Mouse (Mus musculus) liver, embryonic 11.5 days (tissue): ENCODE results near the gene Pi4kb. TPM values are rescaled to one million over a fixed set of nuclear protein-coding genes. Genes with fewer than 3 reads are reported as not detected.
"Not testable (repeated sequence)": the region's sequence is repeated elsewhere in the genome, so short reads cannot be mapped to it uniquely, and the experiment has no call there.

Experiments used
- ATAC-seq: fragments of 200-750 bp; cut with Nextera tagmentation; replicated peaks from 2 replicates; pipeline ENCODE4 v1.8.0; 2017; ENCODE audit warnings: moderate number of reproducible peaks, mild to moderate bottlenecking, moderate TSS enrichment, moderate library complexity; ENCODE audit not compliant: low FRiP score
- DNase-seq: peaks from one replicate; pipeline ENCODE4 v3.0.0-alpha.2; 2017; ENCODE audit warnings: low spot score
- H3K27ac ChIP-seq: fragments of 300-500 bp; sonication (generic); 2 replicates; pipeline ENCODE4 v1.5.1; 2014; ENCODE audit warnings: mild to moderate bottlenecking, low read depth, low read length, control low read depth
- H3K27me3 ChIP-seq: fragments of 300-500 bp; sonication (generic); replicated peaks from 2 replicates; pipeline ENCODE4 v1.6.1; 2014; ENCODE audit warnings: low read length, mixed read lengths; ENCODE audit not compliant: control insufficient read depth, insufficient read depth
- H3K36me3 ChIP-seq: fragments of 300-500 bp; sonication (generic); 2 replicates; pipeline ENCODE4 v1.6.1; 2014; ENCODE audit warnings: mild to moderate bottlenecking, low read length, moderate library complexity, mixed read lengths; ENCODE audit not compliant: control insufficient read depth, insufficient read depth
- H3K4me1 ChIP-seq: fragments of 300-500 bp; sonication (generic); replicated peaks from 2 replicates; pipeline ENCODE4 v1.6.1; 2014; ENCODE audit warnings: low read length, mixed read lengths; ENCODE audit not compliant: control insufficient read depth, insufficient read depth
- H3K4me2 ChIP-seq: fragments of 300-500 bp; sonication (generic); 2 replicates; pipeline ENCODE4 v1.6.1; 2014; ENCODE audit warnings: mild to moderate bottlenecking, control low read depth, moderate library complexity
- H3K4me3 ChIP-seq: fragments of 300-500 bp; sonication (generic); 2 replicates; pipeline ENCODE4 v1.5.1; 2014; ENCODE audit warnings: low read depth, low read length, control low read depth
- H3K9ac ChIP-seq: fragments of 300-500 bp; sonication (generic); 2 replicates; pipeline ENCODE4 v1.6.1; 2014; ENCODE audit warnings: low read depth, low read length, control low read depth
- H3K9me3 ChIP-seq: fragments of 300-500 bp; sonication (generic); 2 replicates; pipeline ENCODE4 v1.6.1; 2016; ENCODE audit warnings: low read length, inconsistent platforms, mixed read lengths; ENCODE audit not compliant: control insufficient read depth
- WGBS: fragments of 180-500 bp; shearing (Covaris S2); extraction: QIAGEN DNeasy Blood & Tissue Kit; methylation state at CpG from one replicate; pipeline ENCODE4 v1.1.7; 2014; 5-methylcytosine and 5-hydroxymethylcytosine counted together
- polyA plus RNA-seq: library from polyadenylated mRNA; unstranded; fragments of >200 nt; fragmentation: Nextera tagmentation; extraction: Ambion mirVana; gene quantifications from 2 replicates; pipeline ENCODE4 v1.2.1, GENCODE M21; 2014

Pi4kb gene
- polyA plus RNA-seq, 1 experiment from 2014 or later: 17.0 TPM

GRCm38 (mm10) chr3:95027701-95028100, 53.2 kb downstream of the Pi4kb start:
- WGBS: 39% methylated on average over 5 of the region's 5 CpGs
- Histone ChIP-seq H3K27me3 (no peaks in the 10 kb centered on the region), H3K4me1 (peaks cover 25% of the 10 kb centered on the region), H3K4me2 (no peak overlapping the region), H3K9me3 (no peaks in the 10 kb centered on the region), H3K27ac (no peak overlapping the region), H3K36me3 (peaks cover 9% of the 10 kb centered on the region), H3K4me3 (no peak overlapping the region), H3K9ac (no peak overlapping the region)
- ATAC-seq (peak; percentile 46; the same call in 1 of the 2 replicates), DNase-seq (no peak)

- Histone ChIP-seq H3K9me3 (no peaks in the 10 kb centered on the region), H3K4me3 (no peak overlapping the region), H3K27me3 (no peaks in the 10 kb centered on the region), H3K4me2 (no peak overlapping the region), H3K9ac (no peak overlapping the region), H3K36me3 (peaks cover 18% of the 10 kb centered on the region), H3K4me1 (peaks cover 25% of the 10 kb centered on the region), H3K27ac (no peak overlapping the region)
- WGBS: 82% methylated on average over 3 of the region's 3 CpGs
- ATAC-seq (no peak), DNase-seq (no peak)
Measured at GRCm38 (mm10) chr3:95028603-95029002, 54.1 kb downstream of the Pi4kb start.

- H3K9me3 ChIP-seq, H3K27me3 ChIP-seq, H3K4me2 ChIP-seq, H3K9ac ChIP-seq, DNase-seq, ATAC-seq, H3K4me3 ChIP-seq, H3K27ac ChIP-seq: not testable (repeated sequence)
- Histone ChIP-seq H3K4me1 (peaks cover 25% of the 10 kb centered on the region), H3K36me3 (peaks cover 25% of the 10 kb centered on the region)
- WGBS: 66% methylated on average over 3 of the region's 3 CpGs
Measured at GRCm38 (mm10) chr3:95029291-95029827, 54.8 kb downstream of the Pi4kb start.

- no peaks in the 10 kb centered on the region for H3K9me3 ChIP-seq
- no peak overlapping the region for H3K4me3 ChIP-seq
- ATAC-seq (no peak), DNase-seq (no peak)
- H3K4me1 ChIP-seq: peaks cover 20% of the 10 kb centered on the region
- no peaks in the 10 kb centered on the region for H3K27me3 ChIP-seq
- WGBS: 68% methylated on average over 3 of the region's 3 CpGs
- no peak overlapping the region for H3K4me2 ChIP-seq
- no peak overlapping the region for H3K9ac ChIP-seq
- H3K27ac ChIP-seq: no peak overlapping the region
- H3K36me3 ChIP-seq: peaks cover 31% of the 10 kb centered on the region
Measured at GRCm38 (mm10) chr3:95029953-95030352, 55.4 kb downstream of the Pi4kb start.

GRCm38 (mm10) chr3:95041625-95042024, 67.1 kb downstream of the Pi4kb start:
- Histone ChIP-seq H3K27ac (no peak overlapping the region), H3K4me3 (peak overlapping the region; percentile 91), H3K4me1 (peaks cover 16% of the 10 kb centered on the region), H3K36me3 (peaks cover 10% of the 10 kb centered on the region), H3K4me2 (peak overlapping the region; percentile 94), H3K27me3 (no peaks in the 10 kb centered on the region), H3K9me3 (no peaks in the 10 kb centered on the region), H3K9ac (peak overlapping the region; percentile 91)
- 9% methylated on average over 3 of the region's 3 CpGs for WGBS
- DNase-seq: no peak
- no peak for ATAC-seq

GRCm38 (mm10) chr3:95042166-95042837, 67.8 kb downstream of the Pi4kb start, which contains the start of gene Psmd4:
Gene Psmd4 (minus strand): TSS chr3:95042614.
- Histone ChIP-seq H3K4me2 (peak within 1 kb of the TSS; percentile 94), H3K27me3 (no peaks in the 10 kb centered on the region), H3K27ac (peak within 1 kb of the TSS; percentile 71), H3K9ac (peak within 1 kb of the TSS; percentile 91), H3K9me3 (no peaks in the 10 kb centered on the region), H3K4me1 (peaks cover 16% of the 10 kb centered on the region), H3K4me3 (peak within 1 kb of the TSS; percentile 91), H3K36me3 (peaks cover 6% of the 10 kb centered on the region)
- DNase-seq: peak; percentile 98
- under 1% methylated on average over 36 of the region's 36 CpGs for WGBS
- ATAC-seq: peak; percentile 97

GRCm38 (mm10) chr3:95042838-95043229, 68.3 kb downstream of the Pi4kb start:
- WGBS: 16% methylated on average over 7 of the region's 7 CpGs
- H3K4me3 ChIP-seq: peak overlapping the region; percentile 91
- peaks cover 4% of the 10 kb centered on the region for H3K36me3 ChIP-seq
- H3K4me2 ChIP-seq: peak overlapping the region; percentile 74
- H3K4me1 ChIP-seq: peaks cover 16% of the 10 kb centered on the region
- H3K27me3 ChIP-seq: no peaks in the 10 kb centered on the region
- H3K9ac ChIP-seq: peak overlapping the region; percentile 58
- no peaks in the 10 kb centered on the region for H3K9me3 ChIP-seq
- H3K27ac ChIP-seq: peak overlapping the region; percentile 65; the same call in 1 of the 2 replicates
- no peak for DNase-seq
- ATAC-seq: peak; percentile 43

GRCm38 (mm10) chr3:95043251-95043650, 68.7 kb downstream of the Pi4kb start:
- 0 out of 2 replicates have a peak overlapping the region, but pooled peaks have one; percentile 16 for H3K9ac ChIP-seq

More at GRCm38 (mm10) chr3:95043251-95043650, 68.7 kb downstream of the Pi4kb start:
- Histone ChIP-seq H3K36me3 (peaks cover 4% of the 10 kb centered on the region), H3K9me3 (no peaks in the 10 kb centered on the region), H3K4me3 (no peak overlapping the region), H3K4me1 (peaks cover 16% of the 10 kb centered on the region), H3K27me3 (no peaks in the 10 kb centered on the region), H3K27ac (peak overlapping the region; percentile 65), H3K4me2 (peak overlapping the region; percentile 74)
- 57% methylated on average over 6 of the region's 6 CpGs for WGBS
- ATAC-seq (no peak), DNase-seq (no peak)
